Mouse (Mus musculus) liver, embryonic 13.5 days (tissue): ENCODE results near the gene Flnb. TPM values are rescaled to one million over a fixed set of nuclear protein-coding genes. Genes with fewer than 3 reads are reported as not detected.

Experiments
- ATAC-seq: fragments of 200-750 bp; cut with Nextera tagmentation; 2 replicates; pipeline ENCODE4 v1.8.0; 2017; ENCODE audit warnings: low read depth, mild to moderate bottlenecking, moderate number of reproducible peaks, moderate library complexity
- DNase-seq: peaks from one replicate; pipeline ENCODE4 v3.0.0; 2022
- H3K27ac ChIP-seq: fragments of 300-500 bp; sonication (generic); 2 replicates; pipeline ENCODE4 v1.5.1; 2015; ENCODE audit warnings: moderate library complexity, mild to moderate bottlenecking, inconsistent platforms
- H3K27me3 ChIP-seq: fragments of 300-500 bp; sonication (generic); 2 replicates; pipeline ENCODE4 v1.6.1; 2015; ENCODE audit warnings: mild to moderate bottlenecking, inconsistent platforms
- H3K36me3 ChIP-seq: fragments of 300-500 bp; sonication (generic); 2 replicates; pipeline ENCODE4 v1.6.1; 2015; ENCODE audit warnings: mild to moderate bottlenecking, inconsistent platforms
- H3K4me1 ChIP-seq: fragments of 300-500 bp; sonication (generic); replicated peaks from 2 replicates; pipeline ENCODE4 v1.6.1; 2015; ENCODE audit warnings: inconsistent platforms
- H3K4me2 ChIP-seq: fragments of 300-500 bp; sonication (generic); 2 replicates; pipeline ENCODE4 v1.6.1; 2015; ENCODE audit warnings: inconsistent platforms, mild to moderate bottlenecking, moderate library complexity
- H3K4me3 ChIP-seq: fragments of 300-500 bp; sonication (generic); replicated peaks from 2 replicates; pipeline ENCODE4 v1.5.1; 2015; ENCODE audit warnings: mild to moderate bottlenecking, inconsistent platforms
- H3K9ac ChIP-seq: fragments of 300-500 bp; sonication (generic); 2 replicates; pipeline ENCODE4 v1.6.1; 2015; ENCODE audit warnings: mild to moderate bottlenecking, inconsistent platforms
- H3K9me3 ChIP-seq: fragments of 300-500 bp; sonication (generic); replicated peaks from 2 replicates; pipeline ENCODE4 v1.6.1; 2016; ENCODE audit warnings: inconsistent platforms
- WGBS: fragments of 180-500 bp; shearing (Covaris S2); methylation state at CpG from one replicate; pipeline ENCODE4 v1.1.7; 2015; ENCODE audit not compliant: insufficient replicate concordance; 5-methylcytosine and 5-hydroxymethylcytosine counted together
- polyA plus RNA-seq: library from polyadenylated mRNA; unstranded; fragments of >200 nt; fragmentation: Nextera tagmentation; extraction: Ambion mirVana; gene quantifications from 2 replicates; pipeline ENCODE4 v1.2.1, GENCODE M21; 2015

The Flnb gene
- 2.9 and 3.8 TPM in 2 replicates for polyA plus RNA-seq

DNA sequence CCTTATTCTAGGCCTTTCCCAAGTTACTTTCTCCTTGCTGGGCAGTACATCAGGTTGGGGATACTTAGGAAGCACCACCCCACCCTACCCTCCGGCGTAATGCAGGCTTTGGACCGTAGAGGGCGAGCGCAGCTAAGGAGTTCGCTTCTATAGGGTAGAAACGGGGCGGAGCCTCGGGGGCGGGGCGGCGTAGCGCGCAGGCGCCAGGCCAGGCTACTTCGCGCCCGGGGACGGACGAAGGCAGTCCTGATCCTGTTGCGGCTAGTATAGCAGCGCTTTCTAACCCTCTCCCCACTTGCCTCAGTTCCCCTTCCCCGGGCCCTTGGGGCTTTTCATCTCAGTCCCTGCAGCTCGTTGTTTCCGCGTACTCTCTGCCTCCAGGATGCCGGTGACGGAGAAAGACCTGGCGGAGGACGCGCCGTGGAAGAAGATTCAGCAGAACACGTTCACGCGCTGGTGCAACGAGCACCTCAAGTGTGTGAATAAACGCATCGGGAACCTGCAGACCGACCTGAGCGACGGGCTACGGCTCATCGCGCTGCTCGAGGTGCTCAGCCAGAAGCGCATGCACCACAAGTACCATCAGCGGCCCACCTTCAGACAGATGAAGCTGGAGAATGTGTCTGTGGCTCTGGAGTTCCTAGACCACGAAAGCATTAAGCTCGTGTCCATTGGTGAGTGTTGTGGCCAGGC lies at the start of gene Flnb:
TSS of gene Flnb (plus strand) at position 188 of the 693 bp plus-strand sequence.
- no peaks in the 10 kb centered on the region for H3K9me3 ChIP-seq
- WGBS, result under 1% methylated on average over 49 of the region's 49 CpGs
- peak within 1 kb of the TSS; percentile 73 for H3K9ac ChIP-seq
- no peaks in the 10 kb centered on the region for H3K36me3 ChIP-seq
- peak; percentile 91 for ATAC-seq
- H3K4me1 ChIP-seq, result peaks cover 39% of the 10 kb centered on the region
- H3K27ac ChIP-seq, result no peak within 1 kb of the TSS
- peak within 1 kb of the TSS; percentile 63 for H3K4me3 ChIP-seq
- peak; percentile 72 for DNase-seq
- peak within 1 kb of the TSS; percentile 82 for H3K4me2 ChIP-seq
- peaks cover 19% of the 10 kb centered on the region for H3K27me3 ChIP-seq

- no peak for DNase-seq
- Histone ChIP-seq H3K9ac (peak overlapping the region; percentile 63), H3K27ac (0 out of 2 replicates have a peak overlapping the region, but pooled peaks have one; percentile 14), H3K4me2 (peak overlapping the region; percentile 61), H3K4me1 (0 out of 2 replicates have a peak, but pooled peaks cover 3% of the 10 kb centered on the region), H3K27me3 (0 out of 2 replicates have a peak, but pooled peaks cover 3% of the 10 kb centered on the region), H3K36me3 (no peaks in the 10 kb centered on the region), H3K4me3 (peak overlapping the region; percentile 65), H3K9me3 (no peaks in the 10 kb centered on the region)
- ATAC-seq, result peak; percentile 68
- 12% methylated on average over 24 of the region's 24 CpGs for WGBS
Observed at GRCm38 (mm10) chr14:7773714-7774389, 43.9 kb upstream of the Flnb start.

GRCm38 (mm10) chr14:7786073-7786472 lies 31.7 kb upstream of the Flnb start:
- Histone ChIP-seq H3K27ac (no peak overlapping the region), H3K9ac (no peak overlapping the region), H3K4me3 (no peak overlapping the region), H3K9me3 (no peaks in the 10 kb centered on the region), H3K36me3 (no peaks in the 10 kb centered on the region), H3K4me2 (peak overlapping the region; percentile 4; the same call in 1 of the 2 replicates), H3K4me1 (peaks cover 8% of the 10 kb centered on the region), H3K27me3 (peaks cover 2% of the 10 kb centered on the region)
- ATAC-seq (peak; percentile 59; the same call in 1 of the 2 replicates), DNase-seq (no peak)
- 16% methylated on average over 13 of the region's 13 CpGs for WGBS

- no peak for ATAC-seq
- H3K9ac ChIP-seq, result no peak overlapping the region
- H3K4me2 ChIP-seq, result no peak overlapping the region
- H3K36me3 ChIP-seq, result no peaks in the 10 kb centered on the region
- H3K27me3 ChIP-seq, result peaks cover 14% of the 10 kb centered on the region
- DNase-seq, result no peak
- no peak overlapping the region for H3K4me3 ChIP-seq
- WGBS, result 63% methylated on average over 7 of the region's 7 CpGs
- peaks cover 17% of the 10 kb centered on the region for H3K4me1 ChIP-seq
- H3K9me3 ChIP-seq, result no peaks in the 10 kb centered on the region
- H3K27ac ChIP-seq, result no peak overlapping the region
Observed at GRCm38 (mm10) chr14:7789266-7790030, 28.3 kb upstream of the Flnb start.

DNA sequence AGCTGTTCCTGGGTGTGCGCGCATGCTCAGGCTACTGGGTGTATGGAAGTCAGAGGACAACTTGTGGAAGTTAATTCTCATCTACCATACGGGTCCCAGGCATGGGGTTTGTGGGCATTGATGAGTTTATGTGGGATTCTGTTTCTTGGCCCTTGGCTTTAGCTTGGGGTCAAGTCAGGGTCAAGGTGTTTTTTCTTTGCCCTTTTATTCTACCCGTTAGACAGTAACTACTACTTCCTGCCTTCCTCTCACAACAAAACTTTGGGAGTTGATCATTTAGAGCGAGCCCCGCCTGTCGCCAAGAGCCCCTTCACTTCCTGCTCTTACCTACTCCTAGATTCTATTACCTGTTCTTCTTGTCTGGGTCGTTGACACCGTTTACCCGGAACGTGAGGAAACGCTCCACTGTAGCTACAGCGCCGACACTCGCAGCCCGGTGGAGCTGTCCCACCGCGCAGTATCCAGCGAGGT lies 26.7 kb upstream of the Flnb start:
- no peak overlapping the region for H3K9ac ChIP-seq
- H3K27me3 ChIP-seq, result peaks cover 14% of the 10 kb centered on the region
- peak overlapping the region; percentile 63 for H3K4me2 ChIP-seq
- no peaks in the 10 kb centered on the region for H3K9me3 ChIP-seq
- ATAC-seq (no peak), DNase-seq (no peak)
- WGBS, result 11% methylated on average over 19 of the region's 19 CpGs
- peaks cover 14% of the 10 kb centered on the region for H3K4me1 ChIP-seq
- peak overlapping the region; percentile 41 for H3K4me3 ChIP-seq
- no peak overlapping the region for H3K27ac ChIP-seq
- no peaks in the 10 kb centered on the region for H3K36me3 ChIP-seq

DNA sequence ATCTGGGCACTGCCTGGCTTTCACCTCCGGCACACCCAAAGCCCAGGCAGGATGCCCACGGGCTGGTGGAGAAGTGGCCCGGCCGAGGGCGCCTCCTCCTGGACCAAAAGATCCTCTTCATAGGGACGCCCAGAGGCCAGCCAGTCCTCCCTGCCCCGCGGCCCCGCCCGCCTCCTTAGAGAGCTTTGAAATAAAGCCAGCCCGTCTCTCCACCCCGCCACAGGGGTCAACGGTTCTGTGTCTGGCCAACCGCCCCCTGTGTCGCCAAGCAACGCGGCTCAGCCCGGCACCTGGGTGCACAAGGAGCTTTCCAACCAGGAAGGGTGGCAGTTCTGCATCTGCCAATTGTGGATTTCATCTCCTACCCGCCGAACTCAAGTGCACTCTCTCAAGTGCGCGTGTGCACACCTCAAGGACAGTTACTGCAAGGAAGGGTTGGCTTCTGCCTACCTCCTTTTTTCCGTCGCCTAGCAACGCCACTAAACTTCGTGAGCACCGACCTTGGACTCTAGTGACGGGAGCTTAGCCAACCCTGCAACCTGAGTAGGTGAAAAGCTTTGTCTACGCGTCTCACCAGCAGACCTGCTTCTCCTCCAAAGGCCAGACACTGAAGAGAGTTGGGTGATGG lies 26.1 kb upstream of the Flnb start, which contains the start of gene Gm26661:
TSS of gene Gm26661 (plus strand) at position 56 of the 628 bp plus-strand sequence.
- peak within 1 kb of the TSS; percentile 63 for H3K4me2 ChIP-seq
- no peaks in the 10 kb centered on the region for H3K9me3 ChIP-seq
- ATAC-seq (0 out of 2 replicates have a peak, but pooled peaks have one; percentile 45), DNase-seq (no peak)
- 4% methylated on average over 30 of the region's 30 CpGs for WGBS
- H3K9ac ChIP-seq, result no peak within 1 kb of the TSS
- no peaks in the 10 kb centered on the region for H3K36me3 ChIP-seq
- no peak within 1 kb of the TSS for H3K27ac ChIP-seq
- H3K4me1 ChIP-seq, result peaks cover 11% of the 10 kb centered on the region; the same call in 1 of the 2 replicates
- H3K27me3 ChIP-seq, result peaks cover 14% of the 10 kb centered on the region
- H3K4me3 ChIP-seq, result peak within 1 kb of the TSS; percentile 41

GRCm38 (mm10) chr14:7795961-7796360 lies 21.8 kb upstream of the Flnb start:
- Histone ChIP-seq H3K27me3 (peaks cover 12% of the 10 kb centered on the region), H3K4me2 (no peak overlapping the region), H3K9ac (no peak overlapping the region), H3K4me1 (peaks cover 10% of the 10 kb centered on the region; the same call in 1 of the 2 replicates), H3K4me3 (no peak overlapping the region), H3K27ac (no peak overlapping the region), H3K9me3 (no peaks in the 10 kb centered on the region; the same call in 1 of the 2 replicates), H3K36me3 (no peaks in the 10 kb centered on the region)
- ATAC-seq (no peak), DNase-seq (no peak)
- WGBS, result 64% methylated on average over 4 of the region's 4 CpGs

- no peaks in the 10 kb centered on the region; the same call in 1 of the 2 replicates for H3K9me3 ChIP-seq
- H3K9ac ChIP-seq, result no peak overlapping the region
- no peak overlapping the region for H3K27ac ChIP-seq
- H3K36me3 ChIP-seq, result no peaks in the 10 kb centered on the region
- no peak for ATAC-seq
- H3K4me3 ChIP-seq, result no peak overlapping the region
- DNase-seq, result no peak
- no peaks in the 10 kb centered on the region for H3K4me1 ChIP-seq
- no peak overlapping the region for H3K4me2 ChIP-seq
- H3K27me3 ChIP-seq, result no peaks in the 10 kb centered on the region
Observed at GRCm38 (mm10) chr14:7800611-7801010, 17.1 kb upstream of the Flnb start.

DNA sequence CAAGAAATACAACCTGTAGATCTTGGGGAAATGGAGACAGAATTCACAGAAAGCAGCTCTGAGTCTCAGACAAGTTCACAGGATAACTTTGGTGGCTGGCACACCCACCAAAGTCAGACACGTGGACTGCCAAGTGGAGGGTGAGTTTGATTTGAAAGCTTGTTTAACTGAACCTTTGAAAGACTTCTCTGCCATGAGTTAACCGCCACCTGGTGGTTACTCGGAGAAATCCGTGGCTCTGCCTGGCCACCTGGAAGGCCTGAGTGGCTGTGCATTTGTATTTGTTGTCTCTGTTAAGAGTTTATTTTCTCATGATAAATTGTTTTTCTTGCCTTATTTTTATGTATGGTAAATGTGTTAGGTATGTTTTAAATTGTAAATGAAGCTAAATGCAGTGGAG lies 15.9 kb upstream of the Flnb start:
- ATAC-seq, result no peak
- no peaks in the 10 kb centered on the region for H3K27me3 ChIP-seq
- H3K4me2 ChIP-seq, result no peak overlapping the region
- H3K4me3 ChIP-seq, result no peak overlapping the region
- DNase-seq, result no peak
- no peaks in the 10 kb centered on the region for H3K36me3 ChIP-seq
- no peak overlapping the region for H3K27ac ChIP-seq
- 12% methylated on average over 4 of the region's 4 CpGs for WGBS
- H3K9ac ChIP-seq, result no peak overlapping the region
- H3K9me3 ChIP-seq, result no peaks in the 10 kb centered on the region; the same call in 1 of the 2 replicates
- no peaks in the 10 kb centered on the region for H3K4me1 ChIP-seq

DNA sequence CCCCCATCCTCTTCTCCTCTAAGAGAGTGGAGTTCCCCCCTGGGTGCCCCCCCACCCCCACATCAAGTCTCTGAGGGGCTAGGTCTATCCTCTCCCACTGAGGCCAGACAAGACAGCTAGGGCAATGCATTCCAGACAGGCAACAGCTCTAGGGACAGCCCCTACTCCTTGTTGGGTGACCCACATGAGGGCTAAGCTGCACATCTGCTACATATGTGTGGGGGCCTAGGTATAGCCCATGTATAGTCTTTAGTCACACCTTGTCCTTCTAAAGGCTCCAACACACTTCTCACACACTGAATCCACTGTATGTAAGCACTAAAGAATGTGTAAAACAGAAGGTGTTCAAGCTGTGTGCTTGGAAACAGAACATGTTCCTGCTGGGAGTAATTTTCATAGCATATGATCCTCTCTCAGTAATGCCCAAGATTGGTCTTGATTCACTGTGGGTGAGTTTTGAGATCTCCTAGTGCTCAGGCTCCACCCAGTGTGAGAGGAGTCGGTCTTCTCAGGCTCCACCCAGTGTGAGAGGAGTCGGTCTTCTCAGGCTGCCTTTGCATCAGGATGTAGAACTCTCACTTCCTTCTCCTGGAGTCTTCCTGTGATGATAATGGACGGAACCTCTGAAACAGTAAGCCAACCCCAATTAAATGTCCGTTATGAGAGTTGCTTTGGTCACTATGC lies 13.7 kb upstream of the Flnb start:
- WGBS, result 28% methylated on average over 4 of the region's 4 CpGs

More for the DNA sequence above, 13.7 kb upstream of the Flnb start:
- no peak for ATAC-seq
- no peaks in the 10 kb centered on the region; the same call in 1 of the 2 replicates for H3K9me3 ChIP-seq
- H3K4me3 ChIP-seq, result no peak overlapping the region
- H3K4me2 ChIP-seq, result no peak overlapping the region
- H3K4me1 ChIP-seq, result 0 out of 2 replicates have a peak, but pooled peaks cover 3% of the 10 kb centered on the region
- DNase-seq, result no peak
- no peaks in the 10 kb centered on the region for H3K36me3 ChIP-seq
- no peak overlapping the region for H3K9ac ChIP-seq
- H3K27me3 ChIP-seq, result no peaks in the 10 kb centered on the region
- H3K27ac ChIP-seq, result no peak overlapping the region
